Mouse (Mus musculus) cortical plate, adult 2 months (tissue): ENCODE measurements around the gene Slc39a2.

Source experiments
- CTCF ChIP-seq: fragments of 200-500 bp; IDR thresholded peaks from 2 replicates; pipeline ENCODE4 v1.5.1; 2011; ENCODE audit warnings: mild to moderate bottlenecking, control low read depth, low read length; ENCODE audit not compliant: insufficient read depth; ENCODE audit errors: extremely low read depth
- POLR2A ChIP-seq: fragments of 200-500 bp; IDR thresholded peaks from 2 replicates; pipeline ENCODE4 v1.6.1; 2011; ENCODE audit warnings: mild to moderate bottlenecking, low read length, control low read depth; ENCODE audit not compliant: insufficient read depth; ENCODE audit errors: extremely low read depth

GRCm38 (mm10) chr14:51923492-51923891 is 30.8 kb downstream of the Slc39a2 start:
- no peak for TF ChIP-seq CTCF
- TF ChIP-seq POLR2A = no peak
